Mouse (Mus musculus) limb, embryonic 13.5 days (tissue): ENCODE results near the gene Susd6. TPM values are rescaled to one million over a fixed set of nuclear protein-coding genes. Genes with fewer than 3 reads are reported as not detected.

Experiments
- ATAC-seq: fragments of 200-750 bp; cut with Nextera tagmentation; 2 replicates; pipeline ENCODE4 v1.8.0; 2017; ENCODE audit warnings: low read depth, moderate number of reproducible peaks, moderate TSS enrichment; ENCODE audit not compliant: low FRiP score
- H3K27ac ChIP-seq: fragments of 300-500 bp; sonication (generic); 2 replicates; pipeline ENCODE4 v1.5.1; 2015; ENCODE audit warnings: inconsistent platforms, mild to moderate bottlenecking, moderate library complexity
- H3K27me3 ChIP-seq: fragments of 300-500 bp; sonication (generic); 2 replicates; pipeline ENCODE4 v1.6.1; 2015; ENCODE audit warnings: mild to moderate bottlenecking, inconsistent platforms
- H3K36me3 ChIP-seq: fragments of 300-500 bp; sonication (generic); 2 replicates; pipeline ENCODE4 v1.6.1; 2015; ENCODE audit warnings: inconsistent platforms, mild to moderate bottlenecking, moderate library complexity
- H3K4me1 ChIP-seq: fragments of 300-500 bp; sonication (generic); 2 replicates; pipeline ENCODE4 v1.6.1; 2015; ENCODE audit warnings: inconsistent platforms
- H3K4me2 ChIP-seq: fragments of 300-500 bp; sonication (generic); replicated peaks from 2 replicates; pipeline ENCODE4 v1.6.1; 2015; ENCODE audit warnings: inconsistent platforms, mild to moderate bottlenecking, moderate library complexity
- H3K4me3 ChIP-seq: fragments of 300-500 bp; sonication (generic); 2 replicates; pipeline ENCODE4 v1.5.1; 2015; ENCODE audit warnings: moderate library complexity, mild to moderate bottlenecking, inconsistent platforms
- H3K9ac ChIP-seq: fragments of 300-500 bp; sonication (generic); 2 replicates; pipeline ENCODE4 v1.6.1; 2015; ENCODE audit warnings: mild to moderate bottlenecking, inconsistent platforms
- H3K9me3 ChIP-seq: fragments of 300-500 bp; sonication (generic); 2 replicates; pipeline ENCODE4 v1.6.1; 2016; ENCODE audit warnings: inconsistent platforms
- WGBS: fragments of 180-500 bp; shearing (Covaris S2); methylation state at CpG from one replicate; pipeline ENCODE4 v1.1.7; 2015; 5-methylcytosine and 5-hydroxymethylcytosine counted together
- polyA plus RNA-seq: library from polyadenylated mRNA; unstranded; fragments of >200 nt; fragmentation: Nextera tagmentation; extraction: Ambion mirVana; gene quantifications from 2 replicates; pipeline ENCODE4 v1.2.1, GENCODE M21; 2015

Gene Susd6
- polyA plus RNA-seq, 1 experiment from 2014 or later: 15.7 TPM

- Histone ChIP-seq H3K36me3 (no peaks in the 10 kb centered on the region), H3K4me3 (no peak overlapping the region), H3K4me2 (no peak overlapping the region), H3K9ac (no peak overlapping the region), H3K27me3 (no peaks in the 10 kb centered on the region), H3K4me1 (peaks cover 5% of the 10 kb centered on the region; the same call in 1 of the 2 replicates), H3K9me3 (no peaks in the 10 kb centered on the region), H3K27ac (no peak overlapping the region)
- 97% methylated on average over 1 of the region's 1 CpGs for WGBS
- ATAC-seq: no peak
Measured at GRCm38 (mm10) chr12:80801443-80801842, 11.1 kb downstream of the Susd6 start.

- no peak for ATAC-seq
- Histone ChIP-seq H3K9me3 (no peaks in the 10 kb centered on the region), H3K4me2 (no peak overlapping the region), H3K36me3 (no peaks in the 10 kb centered on the region), H3K27me3 (no peaks in the 10 kb centered on the region), H3K9ac (no peak overlapping the region), H3K4me1 (peaks cover 14% of the 10 kb centered on the region; the same call in 1 of the 2 replicates), H3K27ac (no peak overlapping the region), H3K4me3 (no peak overlapping the region)
- 72% methylated on average over 3 of the region's 3 CpGs for WGBS
Measured at GRCm38 (mm10) chr12:80803924-80804323, 13.6 kb downstream of the Susd6 start.

GRCm38 (mm10) chr12:80804861-80805428 is 14.6 kb downstream of the Susd6 start:
- 90% methylated on average over 6 of the region's 6 CpGs for WGBS
- Histone ChIP-seq H3K9ac (no peak overlapping the region), H3K4me2 (no peak overlapping the region), H3K4me1 (peaks cover 14% of the 10 kb centered on the region; the same call in 1 of the 2 replicates), H3K27ac (no peak overlapping the region), H3K36me3 (no peaks in the 10 kb centered on the region), H3K9me3 (no peaks in the 10 kb centered on the region), H3K4me3 (no peak overlapping the region), H3K27me3 (no peaks in the 10 kb centered on the region)
- no peak for ATAC-seq

- no peaks in the 10 kb centered on the region for H3K9me3 ChIP-seq
- ATAC-seq: no peak; the same call in 1 of the 2 replicates
- H3K4me1 ChIP-seq: peaks cover 23% of the 10 kb centered on the region; the same call in 1 of the 2 replicates
- WGBS: 18% methylated on average over 2 of the region's 2 CpGs
- H3K4me2 ChIP-seq: no peak overlapping the region
- H3K27me3 ChIP-seq: no peaks in the 10 kb centered on the region
- no peak overlapping the region for H3K27ac ChIP-seq
- no peaks in the 10 kb centered on the region for H3K36me3 ChIP-seq
- H3K4me3 ChIP-seq: no peak overlapping the region
- no peak overlapping the region for H3K9ac ChIP-seq
Measured at GRCm38 (mm10) chr12:80807451-80808085, 17.3 kb downstream of the Susd6 start.

- Histone ChIP-seq H3K4me2 (no peak overlapping the region), H3K9me3 (no peaks in the 10 kb centered on the region), H3K27me3 (no peaks in the 10 kb centered on the region), H3K36me3 (no peaks in the 10 kb centered on the region), H3K9ac (no peak overlapping the region), H3K4me1 (peaks cover 18% of the 10 kb centered on the region; the same call in 1 of the 2 replicates), H3K27ac (no peak overlapping the region), H3K4me3 (no peak overlapping the region)
- ATAC-seq: no peak
- WGBS: 81% methylated on average over 2 of the region's 2 CpGs
Measured at GRCm38 (mm10) chr12:80810005-80810404, 19.7 kb downstream of the Susd6 start.

GRCm38 (mm10) chr12:80811646-80812509 is 21.6 kb downstream of the Susd6 start:
- ATAC-seq: no peak
- no peak overlapping the region for H3K4me3 ChIP-seq
- H3K9ac ChIP-seq: no peak overlapping the region
- H3K27me3 ChIP-seq: no peaks in the 10 kb centered on the region
- peaks cover 18% of the 10 kb centered on the region; the same call in 1 of the 2 replicates for H3K4me1 ChIP-seq
- no peaks in the 10 kb centered on the region for H3K9me3 ChIP-seq
- no peak overlapping the region for H3K4me2 ChIP-seq
- H3K36me3 ChIP-seq: no peaks in the 10 kb centered on the region
- no peak overlapping the region for H3K27ac ChIP-seq
- WGBS: 49% methylated on average over 6 of the region's 6 CpGs

- Histone ChIP-seq H3K4me2 (no peak overlapping the region), H3K9me3 (no peaks in the 10 kb centered on the region), H3K36me3 (no peaks in the 10 kb centered on the region), H3K4me1 (peaks cover 13% of the 10 kb centered on the region; the same call in 1 of the 2 replicates), H3K27me3 (no peaks in the 10 kb centered on the region), H3K4me3 (no peak overlapping the region), H3K9ac (no peak overlapping the region), H3K27ac (no peak overlapping the region)
- 93% methylated on average over 1 of the region's 1 CpGs for WGBS
- no peak for ATAC-seq
Measured at GRCm38 (mm10) chr12:80812510-80812820, 22.2 kb downstream of the Susd6 start.

- no peak overlapping the region for H3K4me3 ChIP-seq
- no peaks in the 10 kb centered on the region for H3K27me3 ChIP-seq
- H3K27ac ChIP-seq: no peak overlapping the region
- no peak overlapping the region for H3K9ac ChIP-seq
- no peaks in the 10 kb centered on the region for H3K36me3 ChIP-seq
- H3K4me2 ChIP-seq: no peak overlapping the region
- H3K4me1 ChIP-seq: peaks cover 9% of the 10 kb centered on the region; the same call in 1 of the 2 replicates
- no peaks in the 10 kb centered on the region for H3K9me3 ChIP-seq
- ATAC-seq: no peak
- WGBS: 91% methylated on average over 2 of the region's 2 CpGs
Measured at GRCm38 (mm10) chr12:80813456-80813855, 23.1 kb downstream of the Susd6 start.

GRCm38 (mm10) chr12:80813872-80814271 is 23.6 kb downstream of the Susd6 start:
- Histone ChIP-seq H3K9ac (no peak overlapping the region), H3K27ac (no peak overlapping the region), H3K4me3 (no peak overlapping the region), H3K9me3 (no peaks in the 10 kb centered on the region), H3K36me3 (no peaks in the 10 kb centered on the region), H3K27me3 (no peaks in the 10 kb centered on the region), H3K4me2 (no peak overlapping the region), H3K4me1 (peaks cover 9% of the 10 kb centered on the region; the same call in 1 of the 2 replicates)
- ATAC-seq: no peak
- WGBS: 91% methylated on average over 4 of the region's 4 CpGs

GRCm38 (mm10) chr12:80814529-80814928 is 24.2 kb downstream of the Susd6 start:
- Histone ChIP-seq H3K4me1 (peaks cover 9% of the 10 kb centered on the region; the same call in 1 of the 2 replicates), H3K27ac (no peak overlapping the region), H3K4me2 (no peak overlapping the region), H3K4me3 (no peak overlapping the region), H3K9ac (no peak overlapping the region), H3K9me3 (no peaks in the 10 kb centered on the region), H3K36me3 (no peaks in the 10 kb centered on the region), H3K27me3 (no peaks in the 10 kb centered on the region)
- 82% methylated on average over 3 of the region's 3 CpGs for WGBS
- ATAC-seq: no peak

- Histone ChIP-seq H3K9ac (no peak overlapping the region), H3K4me2 (no peak overlapping the region), H3K4me3 (no peak overlapping the region), H3K27me3 (no peaks in the 10 kb centered on the region), H3K27ac (no peak overlapping the region), H3K36me3 (no peaks in the 10 kb centered on the region), H3K4me1 (peaks cover 9% of the 10 kb centered on the region; the same call in 1 of the 2 replicates), H3K9me3 (no peaks in the 10 kb centered on the region)
- no peak for ATAC-seq
- WGBS: 23% methylated on average over 1 of the region's 1 CpGs
Measured at GRCm38 (mm10) chr12:80815298-80815697, 25.0 kb downstream of the Susd6 start.

GRCm38 (mm10) chr12:80815893-80816292 is 25.6 kb downstream of the Susd6 start:
- ATAC-seq: no peak
- 74% methylated on average over 3 of the region's 3 CpGs for WGBS
- Histone ChIP-seq H3K36me3 (no peaks in the 10 kb centered on the region), H3K9ac (no peak overlapping the region), H3K9me3 (no peaks in the 10 kb centered on the region), H3K4me1 (peaks cover 9% of the 10 kb centered on the region; the same call in 1 of the 2 replicates), H3K27me3 (no peaks in the 10 kb centered on the region), H3K4me3 (no peak overlapping the region), H3K27ac (no peak overlapping the region), H3K4me2 (no peak overlapping the region)
